Mouse (Mus musculus) E14TG2a.4 (cell line): ENCODE data around the gene Olfr1281.

Experiments
- CTCF ChIP-seq: conservative IDR thresholded peaks from 2 replicates; pipeline ENCODE4 v1.5.1; 2014; ENCODE audit warnings: low read length
- NANOG ChIP-seq: IDR thresholded peaks from 2 replicates; pipeline ENCODE4 v1.6.1; 2014; ENCODE audit warnings: borderline replicate concordance, low read length, mixed read lengths

DNA sequence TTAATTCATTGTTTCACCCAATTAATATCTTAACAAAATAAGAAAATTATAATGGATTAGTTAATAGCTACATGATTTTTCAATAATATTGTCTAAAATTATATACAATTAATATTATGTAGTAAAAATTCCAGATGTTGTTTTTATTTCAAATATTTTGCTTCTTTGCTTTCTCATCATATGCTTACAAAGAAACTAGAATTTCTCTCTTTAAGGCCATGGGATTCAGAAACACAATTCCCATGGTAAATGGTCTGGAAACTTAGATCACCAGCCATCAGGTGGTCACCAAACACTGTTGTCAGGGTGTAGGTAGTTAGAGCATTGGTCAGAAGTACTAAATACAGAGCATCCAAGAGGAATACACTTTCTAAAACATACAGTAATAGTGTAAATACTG lies 36.5 kb upstream of the Olfr1281 start, which contains the start of gene Olfr1278:
- TF ChIP-seq CTCF (no peak), NANOG (no peak)
